Comparison of ENCODE assay signal across 8 mouse cellular contexts in genomic region chr1:165763635-165764372, GRCm38 (mm10). TPM values are rescaled to one million over a fixed set of nuclear protein-coding genes. Genes with fewer than 3 reads are reported as not detected.
DNase-seq lines count a peak whose midpoint lies in the region; ATAC-seq lines count a peak whose summit lies in the region.

Gene Creg1 (plus strand): TSS chr1:165763746.

- DNase-seq in ZHBTc4 (ENCODE audit: low read depth, low spot score) = peak; percentile 95
- DNase-seq in gastrocnemius, adult 8-10 months (ENCODE audit: low spot score in 2 of 2) = peak; percentile 92
- peak; percentile 98 for DNase-seq in induced T-regulatory cell, adult 2 months (ENCODE audit: low read depth)
- DNase-seq in left cerebral cortex, adult 9 months (ENCODE audit: low spot score in 2 of 2) = peak; percentile 80 to 94
- DNase-seq in right cerebral cortex, postnatal 14 days = peak; percentile 91
- peak; percentile 90 to 94 for DNase-seq in urinary bladder, postnatal 36 days (ENCODE audit: low spot score in 2 of 2)

- peak; percentile 80 for ATAC-seq in common myeloid progenitor, adult 5-6 weeks (replicated peaks; ENCODE audit: low read depth, poor library complexity, severe bottlenecking)
- peak; percentile 79 for ATAC-seq in megakaryocyte progenitor cell, adult 5-6 weeks (replicated peaks; ENCODE audit: poor library complexity)

RNA-seq across cellular contexts. Expression of gene Creg1, which starts in this region (rescaled TPM):
- total RNA-seq in common myeloid progenitor, adult 5-6 weeks (2017) = 142 and 144 TPM in 2 replicates
- 10 to 100 TPM; 49.5 to 59.1 (median 55.1) TPM for total RNA-seq in gastrocnemius, adult 8-10 months (2022)
- 261 and 284 TPM in 2 replicates for total RNA-seq in megakaryocyte progenitor cell, adult 5-6 weeks (2015)
- 96.7 and 120 TPM in 2 replicates for total RNA-seq in megakaryocyte progenitor cell, adult 5-6 weeks (2017)

Comparison
In these comparisons a context has a peak if more than half of its experiments do, and no peak if none do; other contexts are left out.
1. Peak in every context shown above with its lines: DNase-seq and ATAC-seq.